Mouse (Mus musculus) embryonic facial prominence, embryonic 11.5 days (tissue): ENCODE data around the gene Rpl27. TPM values are rescaled to one million over a fixed set of nuclear protein-coding genes. Genes with fewer than 3 reads are reported as not detected.
"Not testable (repeated sequence)": the region's sequence is repeated elsewhere in the genome, so short reads cannot be mapped to it uniquely, and the experiment has no call there.

Source experiments
- ATAC-seq: fragments of 200-750 bp; cut with Nextera tagmentation; replicated peaks from 2 replicates; pipeline ENCODE4 v1.8.0; 2017; ENCODE audit warnings: low read depth; ENCODE audit not compliant: insufficient number of reproducible peaks, low FRiP score, low TSS enrichment
- DNase-seq: peaks from one replicate; pipeline ENCODE4 v3.0.0-alpha.2; 2015; ENCODE audit warnings: low spot score
- H3K27ac ChIP-seq: fragments of 300-500 bp; sonication (generic); replicated peaks from 2 replicates; pipeline ENCODE4 v1.5.1; 2014; ENCODE audit warnings: mild to moderate bottlenecking, low read depth, low read length, control low read depth
- H3K27me3 ChIP-seq: fragments of 300-500 bp; sonication (generic); 2 replicates; pipeline ENCODE4 v1.6.1; 2014; ENCODE audit warnings: mild to moderate bottlenecking, low read length, moderate library complexity, mixed read lengths; ENCODE audit not compliant: control insufficient read depth, insufficient read depth
- H3K36me3 ChIP-seq: fragments of 300-500 bp; sonication (generic); replicated peaks from 2 replicates; pipeline ENCODE4 v1.6.1; 2014; ENCODE audit warnings: low read depth, mild to moderate bottlenecking, low read length, moderate library complexity, mixed read lengths; ENCODE audit not compliant: control insufficient read depth, insufficient read depth
- H3K4me1 ChIP-seq: fragments of 300-500 bp; sonication (generic); 2 replicates; pipeline ENCODE4 v1.6.1; 2014; ENCODE audit warnings: low read length, mixed read lengths; ENCODE audit not compliant: control insufficient read depth, insufficient read depth
- H3K4me2 ChIP-seq: fragments of 300-500 bp; sonication (generic); 2 replicates; pipeline ENCODE4 v1.6.1; 2014; ENCODE audit warnings: low read depth, mild to moderate bottlenecking, control low read depth, low read length, moderate library complexity
- H3K4me3 ChIP-seq: fragments of 300-500 bp; sonication (generic); 2 replicates; pipeline ENCODE4 v1.5.1; 2014; ENCODE audit warnings: low read depth, low read length, control low read depth
- H3K9ac ChIP-seq: fragments of 300-500 bp; sonication (generic); replicated peaks from 2 replicates; pipeline ENCODE4 v1.6.1; 2014; ENCODE audit warnings: mild to moderate bottlenecking, control low read depth, low read length
- H3K9me3 ChIP-seq: fragments of 300-500 bp; sonication (generic); replicated peaks from 2 replicates; pipeline ENCODE4 v1.6.1; 2016; ENCODE audit warnings: mild to moderate bottlenecking, low read length, inconsistent platforms, mixed read lengths; ENCODE audit not compliant: control insufficient read depth
- WGBS: fragments of 180-500 bp; shearing (Covaris S2); extraction: QIAGEN DNeasy Blood & Tissue Kit; methylation state at CpG from one replicate; pipeline ENCODE4 v1.1.7; 2014; 5-methylcytosine and 5-hydroxymethylcytosine counted together
- polyA plus RNA-seq: library from polyadenylated mRNA; unstranded; fragments of >200 nt; fragmentation: Nextera tagmentation; extraction: Ambion mirVana; gene quantifications from 2 replicates; pipeline ENCODE4 v1.2.1, GENCODE M21; 2014

The Rpl27 gene
- polyA plus RNA-seq, 1 experiment from 2014 or later, result 435 TPM

DNA sequence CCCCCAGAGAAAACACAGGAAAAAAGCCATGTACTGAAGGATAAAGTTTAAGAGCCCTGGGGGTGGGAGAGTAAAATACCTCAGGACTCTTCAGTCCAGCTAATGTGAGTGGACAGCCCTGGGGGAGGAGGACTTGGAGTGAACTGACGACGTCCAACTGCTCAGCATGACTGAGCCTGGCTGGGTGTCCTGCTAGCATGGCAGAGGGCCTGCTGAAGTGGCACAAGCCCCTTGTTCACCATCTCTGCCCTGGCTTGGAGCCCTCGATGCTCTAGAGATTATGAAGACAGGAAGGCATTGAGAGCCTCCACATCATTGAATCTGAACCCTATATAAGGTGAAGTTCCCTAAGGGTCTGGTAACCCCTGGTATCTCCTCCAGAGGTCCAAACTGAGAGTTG lies 29.8 kb downstream of the Rpl27 start:
- no peaks in the 10 kb centered on the region for H3K36me3 ChIP-seq
- no peak overlapping the region for H3K9ac ChIP-seq
- H3K27ac ChIP-seq, result no peak overlapping the region
- no peaks in the 10 kb centered on the region for H3K4me1 ChIP-seq
- DNase-seq (no peak), ATAC-seq (no peak)
- no peaks in the 10 kb centered on the region for H3K9me3 ChIP-seq
- H3K27me3 ChIP-seq, result no peaks in the 10 kb centered on the region
- no peak overlapping the region for H3K4me3 ChIP-seq
- WGBS, result 61% methylated on average over 3 of the region's 3 CpGs
- H3K4me2 ChIP-seq, result no peak overlapping the region

GRCm38 (mm10) chr11:101472336-101472735 lies 30.2 kb downstream of the Rpl27 start:
- Histone ChIP-seq H3K27ac (no peak overlapping the region), H3K27me3 (no peaks in the 10 kb centered on the region), H3K4me2 (no peak overlapping the region), H3K4me1 (no peaks in the 10 kb centered on the region), H3K4me3 (no peak overlapping the region), H3K36me3 (no peaks in the 10 kb centered on the region), H3K9me3 (no peaks in the 10 kb centered on the region), H3K9ac (no peak overlapping the region)
- DNase-seq, result no peak
- no peak for ATAC-seq
- 43% methylated on average over 7 of the region's 7 CpGs for WGBS

DNA sequence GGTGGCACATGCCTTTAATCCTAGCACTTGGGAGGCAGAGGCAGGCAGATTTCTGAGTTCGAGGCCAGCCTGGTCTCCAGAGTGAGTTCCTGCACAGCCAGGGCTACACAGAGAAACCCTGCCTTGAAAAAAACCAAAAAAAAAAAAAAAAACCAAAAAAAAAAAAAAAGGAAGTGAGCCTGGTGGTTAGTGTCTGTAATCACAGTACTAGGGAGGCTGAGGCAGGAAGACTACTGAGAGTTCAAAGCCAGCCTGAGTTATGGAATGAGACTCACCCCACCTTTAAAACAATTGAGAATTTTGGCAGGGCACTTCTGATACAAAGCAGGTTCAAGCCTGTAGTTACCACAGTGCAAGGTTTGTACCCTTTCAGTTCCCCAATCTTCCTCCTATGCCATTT lies 31.6 kb downstream of the Rpl27 start:
- not testable (repeated sequence) for H3K27me3 ChIP-seq, H3K9ac ChIP-seq, H3K27ac ChIP-seq, H3K4me3 ChIP-seq, ATAC-seq, H3K4me1 ChIP-seq, H3K9me3 ChIP-seq, DNase-seq, H3K4me2 ChIP-seq, H3K36me3 ChIP-seq
- WGBS, result 90% methylated on average over 1 of the region's 1 CpGs

GRCm38 (mm10) chr11:101474298-101474697 lies 32.2 kb downstream of the Rpl27 start:
- H3K9ac ChIP-seq, result no peak overlapping the region
- no peak overlapping the region for H3K4me2 ChIP-seq
- WGBS, result 83% methylated on average over 5 of the region's 5 CpGs
- DNase-seq (no peak), ATAC-seq (no peak)
- H3K36me3 ChIP-seq, result no peaks in the 10 kb centered on the region
- no peaks in the 10 kb centered on the region for H3K9me3 ChIP-seq
- H3K4me3 ChIP-seq, result no peak overlapping the region
- H3K27ac ChIP-seq, result no peak overlapping the region
- no peaks in the 10 kb centered on the region for H3K27me3 ChIP-seq
- H3K4me1 ChIP-seq, result peaks cover under 1% of the 10 kb centered on the region; the same call in 1 of the 2 replicates

GRCm38 (mm10) chr11:101476361-101476760 lies 34.3 kb downstream of the Rpl27 start:
- H3K4me1 ChIP-seq, H3K9me3 ChIP-seq, H3K27me3 ChIP-seq, DNase-seq, H3K36me3 ChIP-seq, H3K27ac ChIP-seq, ATAC-seq, H3K9ac ChIP-seq, H3K4me3 ChIP-seq, H3K4me2 ChIP-seq: not testable (repeated sequence)
- 87% methylated on average over 4 of the region's 4 CpGs for WGBS

- DNase-seq (no peak), ATAC-seq (peak; percentile 73)
- no peak overlapping the region for H3K4me2 ChIP-seq
- no peaks in the 10 kb centered on the region for H3K36me3 ChIP-seq
- H3K27ac ChIP-seq, result peak overlapping the region; percentile 28; the same call in 1 of the 2 replicates
- H3K27me3 ChIP-seq, result no peaks in the 10 kb centered on the region
- peaks cover 2% of the 10 kb centered on the region; the same call in 1 of the 2 replicates for H3K4me1 ChIP-seq
- no peaks in the 10 kb centered on the region for H3K9me3 ChIP-seq
- H3K9ac ChIP-seq, result no peak overlapping the region
- H3K4me3 ChIP-seq, result no peak overlapping the region
- 35% methylated on average over 4 of the region's 4 CpGs for WGBS
Measured at GRCm38 (mm10) chr11:101477194-101477551, 35.1 kb downstream of the Rpl27 start.

GRCm38 (mm10) chr11:101477552-101478211 lies 35.6 kb downstream of the Rpl27 start:
- H3K9me3 ChIP-seq, result no peaks in the 10 kb centered on the region
- DNase-seq, result no peak

GRCm38 (mm10) chr11:101479171-101479635 lies 37.1 kb downstream of the Rpl27 start:
- Histone ChIP-seq H3K9me3 (no peaks in the 10 kb centered on the region), H3K4me2 (peak overlapping the region; percentile 32), H3K27me3 (no peaks in the 10 kb centered on the region), H3K9ac (peak overlapping the region; percentile 50), H3K4me1 (peaks cover 2% of the 10 kb centered on the region; the same call in 1 of the 2 replicates), H3K36me3 (no peaks in the 10 kb centered on the region), H3K27ac (peak overlapping the region; percentile 41; the same call in 1 of the 2 replicates), H3K4me3 (0 out of 2 replicates have a peak overlapping the region, but pooled peaks have one; percentile 3)
- DNase-seq (peak; percentile 25), ATAC-seq (no peak)
- WGBS, result 3% methylated on average over 18 of the region's 18 CpGs

More at GRCm38 (mm10) chr11:101477552-101478211, 35.6 kb downstream of the Rpl27 start:
- Histone ChIP-seq H3K9ac (no peak overlapping the region), H3K27me3 (no peaks in the 10 kb centered on the region), H3K4me2 (no peak overlapping the region), H3K4me3 (no peak overlapping the region), H3K4me1 (peaks cover 2% of the 10 kb centered on the region; the same call in 1 of the 2 replicates), H3K27ac (peak overlapping the region; percentile 28; the same call in 1 of the 2 replicates), H3K36me3 (no peaks in the 10 kb centered on the region)
- peak; percentile 73 for ATAC-seq
- 54% methylated on average over 10 of the region's 10 CpGs for WGBS
